Mouse (Mus musculus) right cerebral cortex, adult 2 months (tissue): ENCODE data around the gene Arfgef2.

Source experiments
- DNase-seq, 2 experiments: peaks; one replicate each; pipeline ENCODE4 v3.0.0; 2021 to 2022; ENCODE audit warnings: low spot score in 2 of 2

Arfgef2 gene

GRCm38 (mm10) chr2:166806173-166806705, 851 bp downstream of the Arfgef2 start:
- no peak for DNase-seq

- no peak for DNase-seq
Measured at GRCm38 (mm10) chr2:166806813-166807212, 1.4 kb downstream of the Arfgef2 start.

- no peak for DNase-seq
Measured at GRCm38 (mm10) chr2:166809499-166809898, 4.1 kb downstream of the Arfgef2 start.

GRCm38 (mm10) chr2:166810821-166811220, 5.4 kb downstream of the Arfgef2 start:
- DNase-seq = peak; percentile 60 to 61

GRCm38 (mm10) chr2:166818463-166819143, 13.2 kb downstream of the Arfgef2 start:
- no peak for DNase-seq

- peak in 1 of 2 experiments; percentile 25 for DNase-seq
Measured at GRCm38 (mm10) chr2:166819849-166820248, 14.5 kb downstream of the Arfgef2 start.

- no peak for DNase-seq
Measured at GRCm38 (mm10) chr2:166820844-166821243, 15.5 kb downstream of the Arfgef2 start.

GRCm38 (mm10) chr2:166821406-166821805, 16.0 kb downstream of the Arfgef2 start:
- no peak for DNase-seq

GRCm38 (mm10) chr2:166822119-166822826, 16.9 kb downstream of the Arfgef2 start:
- no peak for DNase-seq

GRCm38 (mm10) chr2:166822901-166823300, 17.5 kb downstream of the Arfgef2 start:
- DNase-seq = no peak

GRCm38 (mm10) chr2:166824386-166824785, 19.0 kb downstream of the Arfgef2 start:
- DNase-seq = no peak

GRCm38 (mm10) chr2:166824998-166825397, 19.6 kb downstream of the Arfgef2 start:
- DNase-seq = no peak

- DNase-seq = no peak
Measured at GRCm38 (mm10) chr2:166826491-166827224, 21.3 kb downstream of the Arfgef2 start.

GRCm38 (mm10) chr2:166828306-166828705, 22.9 kb downstream of the Arfgef2 start:
- DNase-seq = peak; percentile 65 to 77

GRCm38 (mm10) chr2:166830350-166830749, 25.0 kb downstream of the Arfgef2 start:
- DNase-seq = no peak

GRCm38 (mm10) chr2:166834091-166834490, 28.7 kb downstream of the Arfgef2 start:
- DNase-seq = no peak

GRCm38 (mm10) chr2:166834796-166835195, 29.4 kb downstream of the Arfgef2 start:
- no peak for DNase-seq

GRCm38 (mm10) chr2:166835581-166835980, 30.2 kb downstream of the Arfgef2 start:
- DNase-seq = no peak

- no peak for DNase-seq
Measured at GRCm38 (mm10) chr2:166841813-166842212, 36.4 kb downstream of the Arfgef2 start.

GRCm38 (mm10) chr2:166850691-166851090, 45.3 kb downstream of the Arfgef2 start:
- no peak for DNase-seq

- no peak for DNase-seq
Measured at GRCm38 (mm10) chr2:166852270-166852669, 46.9 kb downstream of the Arfgef2 start.

GRCm38 (mm10) chr2:166855771-166856170, 50.4 kb downstream of the Arfgef2 start:
- no peak for DNase-seq
